Mouse (Mus musculus): ENCODE measurements around the gene Lhx5. TPM values are rescaled to one million over a fixed set of nuclear protein-coding genes. Genes with fewer than 3 reads are reported as not detected.

Gene Lhx5
- polyA plus RNA-seq, 1 experiment from 2014 or later, result 45.2 TPM

DNA sequence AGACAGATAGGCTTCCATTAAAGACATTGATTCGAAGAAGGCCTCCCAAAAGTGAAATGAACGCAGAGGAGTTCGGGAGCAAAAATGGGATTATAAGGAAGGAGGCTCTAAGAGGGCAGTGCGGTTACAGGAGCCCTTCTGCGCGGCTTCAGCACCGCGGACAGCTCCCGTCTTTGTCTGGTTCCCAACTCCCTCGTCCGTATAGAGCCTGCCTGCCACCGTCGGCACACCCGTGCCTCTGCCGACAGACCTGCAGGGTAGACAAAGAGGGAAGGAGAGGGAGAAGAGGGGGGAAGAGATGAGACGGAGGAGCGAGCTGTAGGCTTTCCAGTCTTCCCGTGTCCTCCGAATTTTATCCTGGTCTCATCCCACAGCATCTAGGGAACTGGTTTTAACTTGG, 7.5 kb upstream of the Lhx5 start:
- Histone ChIP-seq H3K27ac (replicated peaks) (peak overlapping the region; percentile 88), H3K36me3 (no peaks in the 10 kb centered on the region), H3K9me3 (no peaks in the 10 kb centered on the region), H3K4me3 (peak overlapping the region; percentile 55), H3K27me3 (peaks cover 98% of the 10 kb centered on the region), H3K4me2 (replicated peaks) (peak overlapping the region; percentile 52), H3K4me1 (peaks cover 24% of the 10 kb centered on the region), H3K9ac (replicated peaks) (peak overlapping the region; percentile 59)
- WGBS, result under 1% methylated on average over 19 of the region's 19 CpGs
- ATAC-seq (ENCODE audit: low FRiP score, low read depth), result no peak

- 2% methylated on average over 11 of the region's 11 CpGs for WGBS
- H3K27ac ChIP-seq (replicated peaks), result peak overlapping the region; percentile 88
- H3K27me3 ChIP-seq, result peaks cover 98% of the 10 kb centered on the region
- no peak for ATAC-seq (ENCODE audit: low FRiP score, low read depth)
- peak overlapping the region; percentile 59 for H3K9ac ChIP-seq (replicated peaks)
- H3K9me3 ChIP-seq, result no peaks in the 10 kb centered on the region
- peaks cover 24% of the 10 kb centered on the region for H3K4me1 ChIP-seq
- H3K4me2 ChIP-seq (replicated peaks), result peak overlapping the region; percentile 52
- H3K4me3 ChIP-seq, result peak overlapping the region; percentile 55
- H3K36me3 ChIP-seq, result no peaks in the 10 kb centered on the region
These were observed 6.8 kb upstream of the Lhx5 start for GRCm38 (mm10) chr5:120424657-120425056.

- peak overlapping the region; percentile 55 for H3K4me3 ChIP-seq
- ATAC-seq (ENCODE audit: low FRiP score, low read depth), result no peak
- no peaks in the 10 kb centered on the region for H3K9me3 ChIP-seq
- peak overlapping the region; percentile 59 for H3K9ac ChIP-seq (replicated peaks)
- H3K27me3 ChIP-seq, result peaks cover 97% of the 10 kb centered on the region
- peak overlapping the region; percentile 88 for H3K27ac ChIP-seq (replicated peaks)
- peak overlapping the region; percentile 52 for H3K4me2 ChIP-seq (replicated peaks)
- no peaks in the 10 kb centered on the region for H3K36me3 ChIP-seq
- 0% methylated on average over 19 of the region's 20 CpGs for WGBS
- H3K4me1 ChIP-seq, result peaks cover 24% of the 10 kb centered on the region
These were observed 5.8 kb upstream of the Lhx5 start for GRCm38 (mm10) chr5:120425711-120426110.

DNA sequence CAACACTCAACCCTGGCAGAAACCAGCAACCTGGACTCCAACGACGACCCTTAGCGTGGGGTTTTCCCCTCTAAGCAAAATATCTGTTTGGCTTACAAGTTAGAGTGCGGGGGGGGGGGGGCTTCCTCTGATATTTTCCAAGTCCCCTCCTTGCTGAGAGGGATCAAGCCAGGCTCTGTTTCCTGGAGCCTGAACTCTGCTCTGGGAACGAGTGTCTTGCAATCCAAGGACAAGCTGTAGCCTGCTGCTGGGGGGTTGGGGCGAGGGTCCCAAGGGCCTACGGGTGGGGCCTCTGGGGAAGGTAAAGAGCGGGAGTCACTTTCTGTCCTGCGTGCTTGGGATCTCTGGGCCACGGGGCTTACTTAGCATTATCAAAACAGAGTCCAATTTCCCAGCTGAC, 4.9 kb upstream of the Lhx5 start:
- Histone ChIP-seq H3K9ac (replicated peaks) (peak overlapping the region; percentile 63; the same call in 1 of the 2 replicates), H3K4me2 (replicated peaks) (peak overlapping the region; percentile 52), H3K36me3 (no peaks in the 10 kb centered on the region), H3K4me1 (peaks cover 25% of the 10 kb centered on the region), H3K9me3 (no peaks in the 10 kb centered on the region), H3K4me3 (peak overlapping the region; percentile 55), H3K27me3 (peaks cover 97% of the 10 kb centered on the region), H3K27ac (replicated peaks) (peak overlapping the region; percentile 88)
- 3% methylated on average over 10 of the region's 10 CpGs for WGBS
- no peak for ATAC-seq (ENCODE audit: low FRiP score, low read depth)

DNA sequence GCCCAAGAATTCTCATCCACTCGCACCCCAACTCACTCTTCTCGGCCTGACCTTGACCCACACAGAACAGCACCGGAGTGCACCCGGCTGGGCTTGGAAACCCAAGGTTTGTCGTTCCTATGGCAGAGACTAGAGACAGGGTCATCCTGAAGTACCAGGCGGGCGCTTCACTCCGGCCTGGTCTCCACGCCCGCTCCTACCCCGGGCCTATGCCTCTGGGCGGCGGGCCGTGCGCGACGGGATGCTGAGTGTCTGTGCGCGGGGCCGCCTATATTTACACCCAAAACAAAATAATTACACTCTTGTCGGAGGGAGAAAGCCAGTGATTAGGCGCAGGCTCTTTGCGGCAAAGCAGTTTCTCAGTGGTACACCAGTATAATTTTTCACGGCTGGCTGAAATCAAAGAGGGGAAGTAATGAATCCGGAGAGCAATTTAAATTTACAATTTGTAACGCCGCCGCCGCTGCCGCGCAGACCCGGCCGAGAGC, 4.0 kb upstream of the Lhx5 start:
- peak overlapping the region; percentile 52 for H3K4me2 ChIP-seq (replicated peaks)
- H3K9ac ChIP-seq (replicated peaks), result peak overlapping the region; percentile 63
- peak overlapping the region; percentile 88 for H3K27ac ChIP-seq (replicated peaks)
- under 1% methylated on average over 33 of the region's 33 CpGs for WGBS
- no peaks in the 10 kb centered on the region for H3K9me3 ChIP-seq
- H3K27me3 ChIP-seq, result peaks cover 97% of the 10 kb centered on the region
- no peak for ATAC-seq (ENCODE audit: low FRiP score, low read depth)
- peak overlapping the region; percentile 55 for H3K4me3 ChIP-seq
- peaks cover 32% of the 10 kb centered on the region for H3K4me1 ChIP-seq
- no peaks in the 10 kb centered on the region for H3K36me3 ChIP-seq

DNA sequence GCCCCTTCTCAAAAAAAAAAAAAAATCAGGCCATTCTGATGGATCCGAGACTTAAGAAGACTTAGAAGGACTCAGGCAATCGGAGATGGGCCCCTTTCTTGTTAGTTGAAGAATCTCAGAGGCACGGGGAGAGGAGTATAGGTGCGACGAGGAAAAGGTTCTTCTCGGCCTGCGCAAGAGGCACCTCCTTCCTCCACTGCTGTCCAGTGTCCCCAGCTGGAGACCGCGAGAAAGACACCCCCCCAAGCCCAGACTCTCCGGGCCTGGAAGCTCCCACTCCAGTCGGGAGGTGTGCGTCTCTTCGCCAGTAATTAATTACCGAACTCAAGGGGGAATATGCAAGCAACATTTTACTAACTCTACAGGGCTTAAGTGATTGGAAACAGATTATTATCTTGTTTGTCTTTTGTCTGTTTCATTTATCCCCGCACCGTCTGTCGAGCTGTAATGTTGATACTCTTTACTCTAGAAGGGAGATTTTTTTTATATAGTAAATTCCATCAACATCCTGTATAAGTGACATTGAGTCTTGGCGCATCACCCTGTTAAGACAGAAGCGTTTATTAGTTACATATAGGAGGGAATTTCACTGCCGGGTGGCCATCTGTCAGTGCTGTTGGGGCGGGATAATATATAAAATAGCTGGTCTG, 3.2 kb upstream of the Lhx5 start:
- no peaks in the 10 kb centered on the region for H3K36me3 ChIP-seq
- H3K4me3 ChIP-seq, result peak overlapping the region; percentile 55
- peak overlapping the region; percentile 52 for H3K4me2 ChIP-seq (replicated peaks)
- 3% methylated on average over 21 of the region's 21 CpGs for WGBS
- H3K27ac ChIP-seq (replicated peaks), result peak overlapping the region; percentile 88
- H3K9ac ChIP-seq (replicated peaks), result peak overlapping the region; percentile 63
- peaks cover 32% of the 10 kb centered on the region for H3K4me1 ChIP-seq
- H3K27me3 ChIP-seq, result peaks cover 97% of the 10 kb centered on the region
- no peaks in the 10 kb centered on the region for H3K9me3 ChIP-seq
- no peak for ATAC-seq (ENCODE audit: low FRiP score, low read depth)

GRCm38 (mm10) chr5:120428990-120429389, 2.5 kb upstream of the Lhx5 start:
- Histone ChIP-seq H3K27ac (replicated peaks) (peak overlapping the region; percentile 88), H3K4me2 (replicated peaks) (peak overlapping the region; percentile 52), H3K4me1 (peaks cover 32% of the 10 kb centered on the region), H3K36me3 (no peaks in the 10 kb centered on the region), H3K9me3 (no peaks in the 10 kb centered on the region), H3K27me3 (peaks cover 98% of the 10 kb centered on the region), H3K4me3 (peak overlapping the region; percentile 55), H3K9ac (replicated peaks) (peak overlapping the region; percentile 63)
- 6% methylated on average over 5 of the region's 6 CpGs for WGBS
- no peak for ATAC-seq (ENCODE audit: low FRiP score, low read depth)

- no peaks in the 10 kb centered on the region for H3K36me3 ChIP-seq
- H3K9ac ChIP-seq (replicated peaks), result peak overlapping the region; percentile 63
- peak overlapping the region; percentile 55 for H3K4me3 ChIP-seq
- 9% methylated on average over 6 of the region's 6 CpGs for WGBS
- peaks cover 98% of the 10 kb centered on the region for H3K27me3 ChIP-seq
- no peak for ATAC-seq (ENCODE audit: low FRiP score, low read depth)
- H3K4me1 ChIP-seq, result peaks cover 36% of the 10 kb centered on the region
- H3K27ac ChIP-seq (replicated peaks), result peak overlapping the region; percentile 88
- no peaks in the 10 kb centered on the region for H3K9me3 ChIP-seq
- peak overlapping the region; percentile 52 for H3K4me2 ChIP-seq (replicated peaks)
These were observed 1.8 kb upstream of the Lhx5 start for GRCm38 (mm10) chr5:120429692-120430091.

GRCm38 (mm10) chr5:120431001-120431583, 407 bp upstream of the Lhx5 start:
- peaks cover 44% of the 10 kb centered on the region for H3K4me1 ChIP-seq
- no peaks in the 10 kb centered on the region for H3K9me3 ChIP-seq
- peak overlapping the region; percentile 83 for H3K27ac ChIP-seq (replicated peaks)
- H3K27me3 ChIP-seq, result peaks cover 98% of the 10 kb centered on the region
- no peak for ATAC-seq (ENCODE audit: low FRiP score, low read depth)
- H3K4me2 ChIP-seq (replicated peaks), result peak overlapping the region; percentile 65
- peak overlapping the region; percentile 77 for H3K9ac ChIP-seq (replicated peaks)
- no peaks in the 10 kb centered on the region for H3K36me3 ChIP-seq
- under 1% methylated on average over 30 of the region's 30 CpGs for WGBS
- peak overlapping the region; percentile 55 for H3K4me3 ChIP-seq

DNA sequence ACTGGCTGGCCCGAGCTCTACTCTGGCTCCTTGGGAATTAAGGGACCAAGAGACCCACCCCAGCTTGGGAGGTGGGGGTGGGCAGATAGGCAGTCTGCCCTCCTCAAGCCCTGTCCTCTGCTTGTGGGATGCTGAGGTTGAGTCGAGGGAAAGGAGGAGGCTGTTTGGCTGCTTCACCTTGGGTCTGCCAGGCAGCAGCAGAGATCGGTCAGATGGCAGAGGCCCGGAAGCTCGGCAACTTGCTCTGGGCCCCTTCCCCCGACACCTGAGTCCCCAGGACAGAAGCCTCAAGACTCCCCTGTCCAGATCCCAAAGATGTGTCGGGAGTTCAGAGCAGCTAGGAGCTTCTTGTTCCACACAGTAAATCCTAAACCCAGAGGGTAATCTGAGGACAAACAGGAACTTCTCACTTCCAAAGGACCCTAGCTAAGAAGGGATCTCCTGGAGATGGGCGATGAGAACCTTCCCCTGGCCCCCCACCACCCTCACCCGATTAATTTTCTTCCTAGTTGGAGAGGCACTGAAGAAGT, 1.1 kb downstream of the Lhx5 start:
- Histone ChIP-seq H3K4me1 (peaks cover 46% of the 10 kb centered on the region), H3K36me3 (no peaks in the 10 kb centered on the region), H3K4me3 (peak overlapping the region; percentile 55), H3K4me2 (replicated peaks) (peak overlapping the region; percentile 65), H3K9me3 (no peaks in the 10 kb centered on the region), H3K27ac (replicated peaks) (peak overlapping the region; percentile 90), H3K27me3 (peaks cover 97% of the 10 kb centered on the region), H3K9ac (replicated peaks) (peak overlapping the region; percentile 77)
- WGBS, result under 1% methylated on average over 9 of the region's 9 CpGs
- ATAC-seq (ENCODE audit: low FRiP score, low read depth), result no peak

- Histone ChIP-seq H3K27me3 (peaks cover 97% of the 10 kb centered on the region), H3K4me1 (peaks cover 46% of the 10 kb centered on the region), H3K36me3 (no peaks in the 10 kb centered on the region), H3K4me3 (peak overlapping the region; percentile 55), H3K4me2 (replicated peaks) (peak overlapping the region; percentile 65), H3K9ac (replicated peaks) (peak overlapping the region; percentile 77), H3K9me3 (no peaks in the 10 kb centered on the region), H3K27ac (replicated peaks) (peak overlapping the region; percentile 90)
- ATAC-seq (ENCODE audit: low FRiP score, low read depth), result no peak
- 0% methylated on average over 13 of the region's 13 CpGs for WGBS
These were observed 1.7 kb downstream of the Lhx5 start for GRCm38 (mm10) chr5:120433135-120433760.
